Mouse (Mus musculus) left cerebral cortex, adult 11 months (tissue): ENCODE data around the gene Dmrt1.
"Not testable (repeated sequence)": the region's sequence is repeated elsewhere in the genome, so short reads cannot be mapped to it uniquely, and the experiment has no call there.

ENCODE experiments used
- DNase-seq: peaks from one replicate; pipeline ENCODE4 v3.0.0; 2022; ENCODE audit warnings: low spot score

Gene Dmrt1

DNA sequence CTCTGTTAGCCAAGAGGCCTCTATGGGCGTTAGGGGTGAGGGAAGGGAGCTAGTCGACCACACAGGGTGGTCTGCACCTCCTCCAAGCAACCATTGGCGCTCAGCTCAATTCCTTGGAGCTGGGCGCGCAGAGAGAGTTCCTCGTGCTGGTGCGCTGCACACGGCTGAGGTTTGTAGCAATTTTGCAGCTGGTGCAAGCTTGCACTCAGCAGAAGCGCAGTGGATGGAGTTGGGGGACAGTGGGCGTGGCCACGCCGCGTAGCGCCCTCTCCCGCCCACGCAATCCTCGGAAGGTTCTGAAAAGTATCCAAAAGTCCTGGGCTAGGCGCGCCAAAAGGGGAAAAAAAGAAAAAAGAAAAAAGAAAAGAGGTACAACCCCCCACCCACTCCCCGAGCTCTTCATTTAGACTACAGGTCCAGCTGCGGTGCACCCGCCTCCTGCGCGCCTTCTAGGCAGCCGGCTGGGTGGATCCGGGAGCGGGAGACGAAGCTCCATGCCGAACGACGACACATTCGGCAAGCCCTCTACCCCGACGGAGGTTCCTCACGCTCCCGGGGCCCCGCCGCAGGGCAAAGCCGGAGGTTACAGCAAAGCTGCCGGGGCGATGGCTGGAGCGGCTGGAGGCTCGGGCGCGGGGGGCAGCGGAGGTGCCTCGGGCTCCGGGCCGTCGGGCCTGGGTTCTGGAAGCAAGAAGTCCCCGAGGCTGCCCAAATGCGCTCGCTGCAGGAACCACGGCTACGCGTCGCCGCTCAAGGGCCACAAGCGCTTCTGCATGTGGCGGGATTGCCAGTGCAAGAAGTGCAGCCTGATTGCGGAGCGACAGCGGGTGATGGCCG lies at the start of gene Dmrt1:
Gene Dmrt1 (plus strand): TSS at position 259 of the 837 bp plus-strand sequence.
- no peak for DNase-seq

DNA sequence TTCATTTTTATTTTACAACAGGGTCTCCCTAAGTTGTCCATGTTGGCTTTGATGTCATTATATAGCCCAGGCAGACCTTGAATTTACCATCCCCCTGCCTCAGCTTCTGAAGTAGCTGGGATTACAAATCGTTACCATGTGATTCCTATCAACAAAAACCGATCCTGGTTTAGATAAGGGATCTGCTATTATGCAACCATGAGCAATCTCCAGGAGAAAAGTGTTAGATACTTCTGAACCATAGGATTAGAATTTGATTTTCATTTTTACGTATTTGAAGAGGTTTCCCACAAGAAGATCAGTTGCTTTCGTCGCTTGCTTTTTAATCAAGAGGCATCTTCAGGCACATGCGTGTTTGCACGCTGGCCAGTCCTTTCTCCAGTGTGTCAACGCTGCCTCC lies 44.7 kb upstream of the Dmrt1 start:
- DNase-seq = no peak

DNA sequence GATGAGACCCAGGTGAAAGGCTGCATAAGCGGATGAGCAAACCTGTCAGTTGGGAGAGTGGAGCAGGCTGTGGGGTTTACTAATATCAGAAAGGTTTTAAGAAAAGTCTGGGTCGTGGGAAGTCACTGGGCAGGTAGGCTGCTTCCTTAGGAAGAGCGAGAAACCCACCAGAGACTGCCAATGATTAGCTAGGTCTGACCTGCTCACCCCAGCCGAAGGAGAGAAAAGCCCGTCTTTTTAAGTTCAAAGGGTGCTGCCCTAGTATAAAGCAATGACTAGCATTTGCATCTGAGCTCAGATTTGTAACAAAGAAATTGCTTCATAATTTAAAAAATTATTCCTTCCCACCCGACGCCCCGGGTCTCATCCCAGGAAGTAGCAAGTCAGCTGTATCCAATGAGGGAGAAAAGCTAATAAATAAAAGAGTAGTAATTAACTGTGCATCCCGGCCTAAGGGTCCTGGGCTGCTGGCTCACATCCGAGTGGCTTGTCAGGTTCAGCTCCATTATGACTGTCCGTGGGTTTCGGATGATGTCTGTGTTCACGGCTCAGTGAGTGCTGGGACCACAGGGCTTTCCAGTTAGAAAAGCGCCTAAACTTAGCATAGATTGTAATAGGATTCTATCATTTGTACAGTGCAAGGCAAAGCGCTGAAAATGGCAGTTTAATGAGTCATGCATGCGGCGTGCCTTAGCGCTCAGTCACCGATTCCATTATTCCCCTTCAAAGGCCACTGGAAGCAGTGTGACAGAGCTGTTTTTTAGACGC lies 43.7 kb upstream of the Dmrt1 start:
- no peak for DNase-seq

DNA sequence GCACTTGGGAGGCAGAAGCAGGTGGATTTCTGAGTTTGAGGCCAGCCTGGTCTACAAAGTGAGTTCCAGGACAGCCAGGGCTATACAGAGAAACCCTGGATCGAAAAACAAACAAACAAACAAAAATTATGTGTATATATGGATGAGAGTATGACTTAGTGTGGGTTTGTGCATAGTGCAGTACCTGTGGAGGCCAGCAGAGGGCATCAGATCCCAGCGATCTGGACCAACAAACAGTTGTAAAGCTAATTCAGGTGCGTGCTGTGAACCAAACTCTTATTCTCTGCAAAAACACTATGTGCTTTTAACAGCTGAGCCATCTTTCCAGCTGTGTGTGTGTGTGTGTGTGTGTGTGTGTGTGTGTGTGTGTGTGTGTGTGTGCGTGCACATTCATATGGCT lies 29.6 kb upstream of the Dmrt1 start:
- not testable (repeated sequence) for DNase-seq

DNA sequence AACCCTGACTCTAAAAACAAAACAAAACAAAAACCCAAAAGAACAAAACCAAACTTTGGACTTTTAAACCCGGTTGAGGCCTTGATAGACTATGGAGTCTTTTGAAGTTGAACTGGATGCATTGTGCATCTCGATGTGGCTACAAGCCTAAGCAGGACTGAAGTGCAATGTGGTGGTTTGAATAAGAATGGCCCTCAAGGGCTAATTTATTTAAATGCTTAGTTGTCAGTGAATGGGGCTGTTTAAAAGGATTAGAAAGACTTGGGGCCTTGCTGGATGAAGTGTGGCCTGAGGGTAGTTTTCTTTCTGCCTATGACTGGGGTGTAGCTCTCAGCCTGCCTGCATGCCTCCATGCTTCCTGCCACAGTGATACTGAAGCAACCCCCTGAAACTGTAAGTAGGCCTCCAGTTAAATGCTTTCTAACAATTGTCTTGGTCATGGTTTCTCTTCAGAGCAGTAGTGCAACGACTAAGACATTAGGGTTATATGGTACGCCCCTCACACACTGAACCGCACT lies 26.2 kb upstream of the Dmrt1 start:
- DNase-seq = no peak

DNA sequence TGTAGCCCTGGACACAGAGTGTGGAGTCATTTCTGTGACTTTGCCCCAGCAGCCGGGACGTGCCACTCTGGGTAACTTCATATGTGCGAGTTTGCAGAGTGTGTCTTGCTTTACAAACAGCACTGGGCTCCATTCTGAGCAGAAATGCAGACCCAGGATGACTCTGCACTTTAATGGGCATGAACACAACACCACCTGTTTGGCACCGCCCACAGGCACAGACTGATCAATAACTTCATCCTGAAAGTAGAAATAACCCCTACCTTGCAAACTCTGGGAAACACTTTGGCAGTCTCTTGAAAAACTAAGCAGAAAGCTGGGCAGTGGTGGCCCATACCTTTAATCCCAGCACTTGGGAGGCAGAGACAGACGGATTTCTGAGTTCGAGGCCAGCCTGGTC lies 24.6 kb upstream of the Dmrt1 start:
- no peak for DNase-seq

DNA sequence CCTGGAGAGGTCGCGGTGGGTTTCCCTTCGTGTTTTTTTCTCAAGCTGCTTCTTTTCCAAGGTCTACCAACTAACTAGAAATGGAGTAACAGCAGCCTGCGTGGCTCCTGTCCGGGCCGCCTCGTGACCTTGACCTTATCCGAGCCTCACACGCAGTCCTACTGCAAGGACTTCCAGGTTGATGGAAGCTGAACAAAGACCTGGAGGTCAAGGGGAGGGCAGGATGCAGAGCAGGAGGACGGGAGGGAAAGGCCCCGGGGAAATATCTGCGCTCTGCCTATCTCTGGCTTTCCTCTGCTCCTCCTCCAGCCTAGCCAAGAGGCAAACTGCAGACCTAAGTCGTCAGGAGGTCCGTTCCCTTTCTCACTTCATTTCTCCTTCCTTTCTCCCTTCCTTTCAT lies 18.9 kb upstream of the Dmrt1 start:
- no peak for DNase-seq

DNA sequence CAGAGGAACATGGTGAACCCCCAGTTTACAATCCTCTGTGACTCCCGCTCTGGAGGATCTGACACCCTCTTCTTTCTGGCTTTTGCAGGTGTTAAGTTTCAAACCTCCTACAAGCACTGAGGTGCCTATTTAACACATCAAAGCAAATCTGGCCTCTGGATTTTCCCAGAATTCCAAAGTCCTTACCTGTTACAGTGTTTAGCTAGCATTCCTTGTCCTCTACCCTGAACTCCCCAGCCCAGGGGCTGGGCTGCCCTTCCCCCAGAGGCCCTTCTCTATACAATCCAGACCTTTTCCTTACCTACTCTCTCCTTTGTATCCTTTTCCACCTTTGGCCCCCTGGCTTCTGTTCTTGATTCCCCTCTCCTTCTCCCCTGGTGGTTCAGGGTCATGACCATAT lies 18.1 kb upstream of the Dmrt1 start:
- DNase-seq = no peak

DNA sequence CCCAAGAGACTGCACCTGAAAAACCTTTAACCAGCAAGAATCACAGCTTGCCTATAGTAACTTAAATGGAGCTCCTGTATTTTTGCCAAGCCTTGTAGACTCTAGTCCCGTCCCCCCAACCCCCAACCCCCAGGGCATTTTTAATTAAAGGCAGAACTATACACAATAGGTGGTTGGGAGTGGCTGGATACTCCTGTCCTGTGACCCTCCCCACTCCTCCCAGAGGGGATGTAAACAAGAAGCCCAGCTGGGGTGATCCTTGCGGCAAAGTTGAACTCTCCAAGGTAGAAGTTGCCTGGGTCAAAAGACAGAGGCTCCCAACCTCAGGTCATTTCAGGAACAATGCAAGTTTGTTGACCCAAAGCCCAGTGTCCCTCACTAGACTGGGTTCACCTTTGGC lies 16.9 kb upstream of the Dmrt1 start:
- no peak for DNase-seq

DNA sequence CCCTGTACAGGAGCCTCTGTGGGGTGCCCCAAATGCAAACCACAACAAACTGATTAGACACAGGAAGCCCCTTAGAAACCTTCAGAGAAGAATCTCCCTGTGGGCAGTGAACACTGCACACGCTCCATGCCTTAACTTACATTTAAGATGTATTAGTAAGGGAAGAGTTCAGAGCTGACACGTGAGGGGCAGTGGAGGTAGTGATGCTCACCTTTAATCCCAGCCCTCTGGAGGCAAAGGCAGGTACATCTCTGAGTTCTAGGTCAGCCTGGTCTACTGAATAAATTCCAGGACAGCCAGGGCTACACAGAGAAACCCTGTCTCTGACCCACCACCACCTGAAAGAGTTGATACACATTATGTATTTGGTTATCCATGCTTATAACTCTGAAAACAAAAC lies 15.9 kb upstream of the Dmrt1 start:
- no peak for DNase-seq

DNA sequence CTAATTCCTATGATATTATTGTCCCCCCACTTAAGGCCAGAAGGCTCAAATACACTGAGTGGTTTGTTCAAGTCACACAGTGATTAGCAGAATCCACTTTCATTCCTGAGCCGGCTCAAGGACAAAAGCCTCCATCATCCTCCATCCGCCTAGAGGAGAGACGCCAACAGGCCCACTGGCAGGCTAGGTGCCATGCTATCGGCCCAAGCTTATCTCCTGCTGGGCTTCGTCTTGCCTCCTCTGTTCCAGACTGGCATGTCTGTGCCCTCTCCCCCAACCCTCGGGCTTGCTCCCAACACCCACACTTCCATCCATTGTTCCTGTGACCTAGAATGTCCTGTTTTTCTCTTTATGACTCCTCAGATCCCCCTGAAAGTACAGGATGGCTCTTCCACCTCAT lies 8.0 kb upstream of the Dmrt1 start:
- DNase-seq = no peak

DNA sequence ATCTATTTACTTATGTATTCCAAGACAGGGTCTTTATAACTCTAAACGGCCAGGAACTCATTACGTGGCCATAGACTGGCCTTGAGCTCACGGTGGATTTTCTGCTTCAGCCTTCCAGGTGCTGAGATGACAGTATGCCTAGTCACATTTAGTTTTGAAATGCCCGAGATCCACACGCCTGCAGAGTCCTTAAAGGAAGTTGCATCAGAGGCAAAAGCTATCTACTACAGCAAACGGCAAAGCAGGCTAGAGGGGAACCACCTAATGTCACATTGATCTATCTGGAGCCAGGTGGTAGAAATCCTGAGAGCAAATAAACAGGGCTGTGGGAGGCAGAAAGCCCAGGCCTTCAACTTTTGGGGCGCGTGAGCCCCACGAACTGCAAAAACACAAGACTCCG lies 540 bp upstream of the Dmrt1 start:
- DNase-seq = no peak

DNA sequence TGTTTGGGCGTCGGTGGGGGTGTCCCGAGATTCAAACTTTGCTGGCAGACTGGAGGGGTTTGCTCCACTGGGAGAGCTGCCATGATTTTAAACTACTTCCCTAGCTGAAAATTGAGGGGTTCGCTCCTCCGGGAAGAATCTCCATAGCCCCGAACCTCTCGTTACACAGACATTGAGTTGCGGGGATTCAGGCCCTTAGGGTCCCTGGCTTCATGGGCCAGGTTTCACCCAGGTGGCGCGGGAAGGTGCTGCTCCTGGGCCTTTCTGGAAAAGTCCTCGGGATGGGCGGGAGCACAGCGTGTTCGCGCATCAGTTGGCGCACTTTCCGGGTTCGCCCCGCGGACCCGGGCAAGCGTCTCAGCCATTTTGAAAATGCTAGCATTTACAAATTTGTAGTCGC lies 1.2 kb downstream of the Dmrt1 start:
- DNase-seq = no peak

DNA sequence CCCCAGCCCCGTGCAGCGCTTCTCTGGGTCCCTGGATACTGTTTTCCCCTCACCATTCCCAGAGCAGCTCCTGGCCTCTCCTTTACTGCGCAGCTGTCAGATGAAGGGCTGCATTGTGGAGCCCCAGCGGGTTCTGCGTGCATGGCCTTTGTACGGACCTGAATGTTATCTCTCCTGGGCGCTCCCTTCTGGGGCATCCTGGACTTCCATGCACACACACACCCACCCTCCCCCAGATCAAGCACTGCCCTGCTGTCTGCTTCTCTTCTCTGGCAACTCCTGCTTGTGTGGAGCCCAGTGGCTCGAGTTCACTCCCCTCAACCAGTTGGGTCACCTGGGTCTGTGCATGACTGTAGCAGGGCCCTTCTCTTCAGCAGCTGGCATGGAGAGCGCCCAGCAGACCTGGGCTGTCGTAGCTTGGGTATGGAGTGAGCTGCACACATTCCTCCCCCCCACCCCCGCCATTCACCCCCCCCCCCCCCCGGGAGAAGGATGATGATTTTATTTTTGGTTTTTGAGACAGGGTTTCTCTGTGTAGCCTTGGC lies 9.6 kb downstream of the Dmrt1 start:
- DNase-seq = no peak

DNA sequence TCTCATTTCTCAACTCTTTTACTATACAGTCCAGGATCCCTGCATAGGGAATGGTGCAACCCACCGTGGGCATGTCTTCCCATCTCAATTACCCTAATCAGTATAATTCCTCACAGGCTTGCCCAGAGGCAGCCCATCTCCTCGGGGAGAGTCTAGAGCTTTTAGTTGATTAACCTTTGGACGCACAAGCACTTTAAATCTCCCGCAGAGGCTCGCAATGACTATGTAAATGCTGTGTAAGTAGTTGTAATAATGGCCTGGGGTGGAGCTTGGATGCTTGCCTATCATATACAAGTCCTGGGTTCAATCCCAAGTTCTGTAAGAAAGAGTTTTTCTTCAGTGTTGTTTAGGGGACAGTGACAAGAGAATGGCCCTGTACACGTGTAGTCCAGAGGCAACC lies 18.7 kb downstream of the Dmrt1 start:
- no peak for DNase-seq

DNA sequence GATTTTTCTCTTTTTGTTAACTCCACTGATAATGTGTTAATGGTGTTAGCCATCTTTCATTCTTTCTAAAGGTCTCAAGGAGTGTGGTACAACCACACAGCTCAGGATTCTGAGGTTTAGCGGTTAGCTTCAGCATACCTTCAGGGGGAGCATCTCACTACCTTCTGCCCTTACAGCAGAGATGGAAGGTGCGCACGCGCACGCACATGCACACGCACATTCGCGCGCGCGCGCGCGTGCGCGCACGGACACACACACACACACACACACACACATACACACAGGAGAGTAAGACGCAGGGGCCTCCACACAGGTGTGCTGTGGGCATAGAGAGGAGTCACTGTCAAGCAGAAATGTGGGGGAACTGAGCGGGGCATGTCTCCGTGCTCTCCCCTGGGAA lies 20.3 kb downstream of the Dmrt1 start:
- no peak for DNase-seq

DNA sequence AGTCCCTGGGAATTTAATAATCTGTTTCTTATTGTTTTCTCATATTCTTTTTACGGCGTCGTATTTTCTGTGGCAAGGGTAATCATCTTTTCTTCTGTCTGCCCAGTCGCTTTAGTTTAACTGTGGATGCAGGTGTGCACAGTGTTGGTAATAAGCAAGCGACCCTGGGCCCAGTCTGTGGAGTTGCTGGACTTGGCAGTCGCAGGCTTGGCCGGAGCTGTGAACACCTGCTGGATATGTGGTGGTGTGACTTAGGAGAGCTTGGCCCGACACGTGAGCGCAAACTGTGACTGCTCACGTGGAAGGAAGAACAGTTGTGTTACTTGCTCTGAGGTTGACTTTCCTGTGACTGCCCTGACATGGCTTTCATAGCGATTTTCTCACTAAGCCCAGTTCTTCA lies 24.3 kb downstream of the Dmrt1 start:
- no peak for DNase-seq

DNA sequence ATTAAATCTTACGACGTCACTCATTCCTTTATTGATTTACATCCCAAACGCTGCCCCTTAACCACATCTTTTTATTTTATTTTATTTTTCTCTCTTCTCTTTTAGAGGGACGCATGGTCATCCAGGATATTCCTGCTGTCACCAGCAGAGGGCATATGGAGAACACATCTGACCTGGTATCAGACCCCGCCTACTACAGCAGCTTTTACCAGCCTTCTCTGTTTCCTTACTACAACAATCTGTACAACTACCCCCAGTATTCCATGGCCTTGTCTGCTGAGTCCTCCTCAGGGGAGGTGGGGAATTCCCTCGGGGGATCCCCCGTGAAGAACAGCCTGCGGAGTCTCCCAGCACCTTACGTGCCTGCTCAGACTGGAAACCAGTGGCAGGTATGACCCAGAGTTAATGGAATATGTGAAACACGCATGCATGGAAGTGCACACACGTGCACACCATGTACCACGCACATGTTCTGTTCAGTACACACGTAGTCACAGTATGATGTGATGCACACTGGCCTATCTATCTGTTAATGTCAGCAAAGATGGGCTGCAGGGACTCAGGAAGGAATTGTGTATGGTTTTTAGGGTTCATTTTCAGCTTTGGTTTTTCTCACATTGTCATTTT lies 40.4 kb downstream of the Dmrt1 start:
- DNase-seq = peak; percentile 7

DNA sequence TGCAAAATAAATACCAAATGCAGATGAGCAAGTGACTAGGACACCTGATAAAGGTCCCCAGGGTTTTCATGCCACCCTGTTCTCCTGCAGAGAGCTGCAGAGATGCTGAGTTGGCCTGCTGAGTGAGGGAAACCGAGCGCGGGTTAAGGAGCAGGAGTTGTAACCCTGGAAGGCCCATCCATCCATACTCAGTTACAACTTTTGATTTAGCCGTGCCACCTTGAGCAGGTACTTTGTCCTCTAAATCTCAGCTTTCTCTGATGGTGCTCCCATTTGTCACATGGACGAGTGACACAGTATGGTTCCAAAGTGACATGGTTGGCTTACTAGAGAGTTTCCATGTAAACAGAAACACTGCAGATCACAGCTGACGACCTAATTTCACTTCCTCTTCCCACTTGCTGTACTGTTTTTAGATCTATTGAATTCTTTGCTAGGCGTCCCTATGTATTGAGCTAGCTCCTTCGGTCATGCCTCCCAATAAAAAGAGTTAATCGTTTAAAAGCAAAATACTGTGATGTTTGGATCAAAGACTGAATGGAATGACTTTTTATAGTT lies 41.7 kb downstream of the Dmrt1 start:
- DNase-seq = no peak

DNA sequence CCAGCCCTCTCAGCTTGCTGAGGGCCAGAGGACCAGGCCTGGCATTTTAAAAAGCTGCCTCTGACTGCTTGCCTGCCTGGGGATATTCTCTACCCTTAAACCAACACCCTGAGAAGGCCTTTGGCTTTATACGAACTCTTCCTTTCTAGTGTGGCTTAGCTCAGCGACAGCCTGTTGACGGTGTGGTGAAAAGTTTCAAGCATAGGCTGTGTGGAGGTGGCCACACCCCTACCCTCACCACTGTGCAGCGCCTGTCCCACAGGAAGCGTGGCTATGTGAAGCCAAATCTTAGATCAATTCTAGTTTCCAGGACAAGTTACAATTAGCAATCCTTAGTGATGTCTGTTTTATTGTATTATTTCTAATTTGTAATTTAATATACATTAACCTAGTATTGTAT lies 44.9 kb downstream of the Dmrt1 start:
- no peak for DNase-seq

DNA sequence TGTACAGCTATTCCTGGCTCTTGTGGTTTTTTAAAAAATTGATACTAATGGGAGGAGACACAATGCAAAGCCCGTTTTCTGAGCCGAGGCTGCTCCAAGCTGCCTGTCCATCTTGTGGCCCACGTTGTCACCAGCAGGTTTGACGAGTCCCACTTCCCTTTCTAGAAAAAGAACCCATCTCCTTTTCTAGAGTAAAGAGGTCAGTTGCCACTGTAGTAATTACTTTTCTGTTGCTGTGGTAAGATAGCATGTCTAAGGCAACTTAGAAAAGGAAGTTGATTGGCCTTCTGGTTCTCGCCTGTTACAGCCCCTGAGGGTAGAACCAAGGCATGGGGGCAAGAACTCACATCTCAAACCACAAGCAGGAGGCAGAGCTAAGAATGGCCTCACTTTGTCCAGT lies 45.6 kb downstream of the Dmrt1 start:
- no peak for DNase-seq

DNA sequence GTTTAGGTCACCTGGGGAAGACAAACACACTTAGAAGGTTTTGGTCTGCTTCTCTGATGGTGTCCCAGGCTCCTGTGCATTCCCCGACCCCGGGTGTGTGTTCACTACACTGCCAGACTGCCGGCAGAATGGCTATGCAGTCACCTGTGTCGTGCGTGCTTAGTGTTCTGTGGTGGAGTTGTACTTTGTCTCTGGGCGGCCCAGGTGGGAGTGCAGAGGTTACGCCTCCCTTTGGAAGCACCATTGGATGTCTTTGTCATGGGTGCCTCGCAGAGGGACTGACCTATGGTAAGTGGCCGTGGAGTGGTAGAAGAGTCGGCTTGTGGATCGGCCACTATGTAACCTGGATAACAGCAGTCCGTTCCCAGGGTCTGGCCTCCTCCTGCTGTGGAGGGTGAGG lies 59.0 kb downstream of the Dmrt1 start:
- no peak for DNase-seq
